Mouse (Mus musculus) cerebellum, adult 2 months (tissue): ENCODE measurements around the gene Ddx25.

Experiments used
- CTCF ChIP-seq: fragments of 200-500 bp; IDR thresholded peaks from 2 replicates; pipeline ENCODE4 v1.5.1; 2011; ENCODE audit warnings: low read depth, mild to moderate bottlenecking, control low read depth, low read length, moderate library complexity, borderline replicate concordance; ENCODE audit not compliant: insufficient read depth
- POLR2A ChIP-seq: fragments of 200-500 bp; IDR thresholded peaks from 2 replicates; pipeline ENCODE4 v1.6.1; 2011; ENCODE audit warnings: low read length, control low read depth, borderline replicate concordance; ENCODE audit not compliant: insufficient read depth

- no peak for TF ChIP-seq POLR2A
- no peak for TF ChIP-seq CTCF
These were observed 2.7 kb upstream of the Ddx25 start for GRCm38 (mm10) chr9:35561076-35561475.
